8 mouse cellular contexts compared by ENCODE assay signal in genomic region chr9:56825476-56826213, GRCm38 (mm10). TPM values are rescaled to one million over a fixed set of nuclear protein-coding genes. Genes with fewer than 3 reads are reported as not detected.
DNase-seq lines count a peak whose midpoint lies in the region; ATAC-seq and TF ChIP-seq lines count a peak whose summit lies in the region.

No protein-coding gene starts in this region.

- peak overlapping the region; percentile 61 for H3K4me2 ChIP-seq in kidney, embryonic 15.5 days
- peak overlapping the region; percentile 53 for H3K4me2 ChIP-seq in hindbrain, embryonic 13.5 days
- H3K4me2 ChIP-seq in midbrain, postnatal 0 days (ENCODE audit: low read depth, low read length, poor library complexity, severe bottlenecking): peak overlapping the region; percentile 46

- H3K27ac ChIP-seq in kidney, embryonic 15.5 days: no peak overlapping the region
- no peak overlapping the region for H3K27ac ChIP-seq in kidney, adult 2 months (ENCODE audit: insufficient read depth, low read depth, low read length)
- H3K27ac ChIP-seq in hindbrain, embryonic 13.5 days: peak overlapping the region; percentile 75
- H3K27ac ChIP-seq in midbrain, postnatal 0 days (ENCODE audit: low read depth, low read length): no peak overlapping the region

- peaks cover 23% of the 10 kb centered on the region for H3K4me1 ChIP-seq in kidney, embryonic 15.5 days
- H3K4me1 ChIP-seq in kidney, adult 2 months (ENCODE audit: control insufficient read depth, insufficient read depth, low read length): peaks cover 2% of the 10 kb centered on the region; the same call in 1 of the 2 replicates
- peaks cover 39% of the 10 kb centered on the region for H3K4me1 ChIP-seq in hindbrain, embryonic 13.5 days (replicated peaks)
- peaks cover 11% of the 10 kb centered on the region; the same call in 1 of the 2 replicates for H3K4me1 ChIP-seq in midbrain, postnatal 0 days (ENCODE audit: insufficient read depth, low read length)

- no peak overlapping the region for H3K9ac ChIP-seq in kidney, embryonic 15.5 days
- H3K9ac ChIP-seq in hindbrain, embryonic 13.5 days: peak overlapping the region; percentile 65
- H3K9ac ChIP-seq in midbrain, postnatal 0 days (replicated peaks; ENCODE audit: low read length, poor library complexity, severe bottlenecking): peak overlapping the region; percentile 20; the same call in 1 of the 2 replicates

- no peaks in the 10 kb centered on the region for H3K36me3 ChIP-seq in kidney, embryonic 15.5 days
- H3K36me3 ChIP-seq in kidney, adult 2 months (ENCODE audit: control insufficient read depth, insufficient read depth, low read length): no peaks in the 10 kb centered on the region
- H3K36me3 ChIP-seq in hindbrain, embryonic 13.5 days: no peaks in the 10 kb centered on the region
- H3K36me3 ChIP-seq in midbrain, postnatal 0 days (ENCODE audit: insufficient read depth, low read length): no peaks in the 10 kb centered on the region

- no peak for DNase-seq in kidney, adult 2 months
- peak; percentile 37 for DNase-seq in embryo, embryonic 9.5 days (ENCODE audit: extremely low spot score)
- no peak for DNase-seq in midbrain, postnatal 0 days (ENCODE audit: low spot score)
- DNase-seq in Muller cell, postnatal 12 days (ENCODE audit: inconsistent ontology term): no peak
- DNase-seq in urinary bladder, postnatal 14 days (ENCODE audit: low spot score): no peak
- no peak for DNase-seq in frontal cortex, postnatal 10 days (ENCODE audit: low spot score in 2 of 2)

- peak overlapping the region; percentile 31 for H3K4me3 ChIP-seq in kidney, embryonic 15.5 days (replicated peaks)
- no peak overlapping the region for H3K4me3 ChIP-seq in kidney, adult 2 months (ENCODE audit: insufficient read depth, low read depth, low read length)
- peak overlapping the region; percentile 24 for H3K4me3 ChIP-seq in hindbrain, embryonic 13.5 days
- peak overlapping the region; percentile 22; the same call in 1 of the 2 replicates for H3K4me3 ChIP-seq in midbrain, postnatal 0 days (ENCODE audit: low read depth, low read length)

- TF ChIP-seq CTCF in kidney, adult 2 months (conservative IDR thresholded peaks at IDR 0.05; ENCODE audit: insufficient read depth, insufficient read length, low read depth, low read length): no peak
- TF ChIP-seq CTCF in midbrain, postnatal 0 days (IDR thresholded peaks at IDR 0.05): no peak

- ATAC-seq in kidney, embryonic 15.5 days (replicated peaks; ENCODE audit: low FRiP score): 0 out of 2 replicates have a peak, but pooled peaks have one; percentile 29
- ATAC-seq in hindbrain, embryonic 13.5 days (ENCODE audit: low FRiP score): peak; percentile 47
- no peak for ATAC-seq in midbrain, postnatal 0 days (ENCODE audit: low FRiP score)

- H3K9me3 ChIP-seq in kidney, embryonic 15.5 days (replicated peaks): no peaks in the 10 kb centered on the region
- no peaks in the 10 kb centered on the region for H3K9me3 ChIP-seq in hindbrain, embryonic 13.5 days
- H3K9me3 ChIP-seq in midbrain, postnatal 0 days (ENCODE audit: low read length): no peaks in the 10 kb centered on the region

- TF ChIP-seq POLR2A in kidney, adult 2 months (IDR thresholded peaks at IDR 0.05; ENCODE audit: low read depth, low read length): no peak

- H3K27me3 ChIP-seq in kidney, embryonic 15.5 days: peaks cover 30% of the 10 kb centered on the region
- H3K27me3 ChIP-seq in kidney, adult 2 months (replicated peaks; ENCODE audit: control insufficient read depth, insufficient read depth, low read length): no peaks in the 10 kb centered on the region
- H3K27me3 ChIP-seq in hindbrain, embryonic 13.5 days: peaks cover 8% of the 10 kb centered on the region
- H3K27me3 ChIP-seq in midbrain, postnatal 0 days (ENCODE audit: insufficient read depth, low read length): no peaks in the 10 kb centered on the region

- WGBS in kidney, embryonic 15.5 days: 12% methylated on average over 21 of the region's 21 CpGs
- WGBS in kidney, adult 2 months: 29% methylated on average over 21 of the region's 21 CpGs
- WGBS in hindbrain, embryonic 13.5 days: 9% methylated on average over 21 of the region's 21 CpGs
- WGBS in midbrain, postnatal 0 days: 12% methylated on average over 21 of the region's 21 CpGs

RNA-seq across cellular contexts. Expression of gene Lingo1, which starts 29.4 kb away (rescaled TPM):
- polyA plus RNA-seq in kidney, embryonic 15.5 days (2015; fragmentation: Nextera tagmentation; extraction: Ambion mirVana): 3.2 and 4.5 TPM in 2 replicates
- 0.72 and 1.2 TPM in 2 replicates for polyA plus RNA-seq in kidney, adult 2 months (2012; rRNA removed)
- polyA plus RNA-seq in hindbrain, embryonic 13.5 days (2015; fragmentation: Nextera tagmentation; extraction: Ambion mirVana): 48.9 and 50.4 TPM in 2 replicates
- total RNA-seq in midbrain, postnatal 0 days (2014; rRNA removed): 145 and 192 TPM in 2 replicates
- 110 and 114 TPM in 2 replicates for polyA plus RNA-seq in midbrain, postnatal 0 days (2015; fragmentation: Nextera tagmentation; extraction: Ambion mirVana)

RNA-seq across cellular contexts. Expression of gene Odf3l1, which starts 38.8 kb away (rescaled TPM):
- polyA plus RNA-seq in kidney, embryonic 15.5 days (2015; fragmentation: Nextera tagmentation; extraction: Ambion mirVana): 0.17 and 0.22 TPM in 2 replicates
- 1.8 and 2.0 TPM in 2 replicates for polyA plus RNA-seq in kidney, adult 2 months (2012; rRNA removed)
- polyA plus RNA-seq in hindbrain, embryonic 13.5 days (2015; fragmentation: Nextera tagmentation; extraction: Ambion mirVana): 0.18 TPM in 1 of 2 replicates, not detected in the other
- total RNA-seq in midbrain, postnatal 0 days (2014; rRNA removed): 0.28 TPM in 1 of 2 replicates, not detected in the other
- 0.25 TPM in 1 of 2 replicates, not detected in the other for polyA plus RNA-seq in midbrain, postnatal 0 days (2015; fragmentation: Nextera tagmentation; extraction: Ambion mirVana)

RNA-seq across cellular contexts. Expression of gene Cspg4, which starts 39.2 kb away (rescaled TPM):
- 25.0 and 26.5 TPM in 2 replicates for polyA plus RNA-seq in kidney, embryonic 15.5 days (2015; fragmentation: Nextera tagmentation; extraction: Ambion mirVana)
- 14.5 and 20.5 TPM in 2 replicates for polyA plus RNA-seq in kidney, adult 2 months (2012; rRNA removed)
- polyA plus RNA-seq in hindbrain, embryonic 13.5 days (2015; fragmentation: Nextera tagmentation; extraction: Ambion mirVana): 4.2 and 5.2 TPM in 2 replicates
- 31.6 and 37.3 TPM in 2 replicates for total RNA-seq in midbrain, postnatal 0 days (2014; rRNA removed)
- 7.5 and 8.7 TPM in 2 replicates for polyA plus RNA-seq in midbrain, postnatal 0 days (2015; fragmentation: Nextera tagmentation; extraction: Ambion mirVana)
